Mouse (Mus musculus): ENCODE measurements around the gene Hgd. TPM values are rescaled to one million over a fixed set of nuclear protein-coding genes. Genes with fewer than 3 reads are reported as not detected.
A peak's percentile ranks its signal among the peaks of the same experiment; 100 is the strongest.
"Not testable (repeated sequence)": the region's sequence is repeated elsewhere in the genome, so short reads cannot be mapped to it uniquely, and the experiment has no call there.

Gene Hgd
- total RNA-seq, 4 experiments from 2014 or later, result not detected

- DNase-seq (ENCODE audit: low spot score in 2 of 2), result no peak
These were observed 48.4 kb downstream of the Hgd start for GRCm38 (mm10) chr16:37628336-37628735.

- DNase-seq (ENCODE audit: low spot score in 2 of 2), result no peak
These were observed 49.1 kb downstream of the Hgd start for GRCm38 (mm10) chr16:37629011-37629410.

- DNase-seq (ENCODE audit: low spot score in 2 of 2), result no peak
These were observed 54.6 kb downstream of the Hgd start for GRCm38 (mm10) chr16:37634578-37634977.

GRCm38 (mm10) chr16:37635095-37635494 lies 55.1 kb downstream of the Hgd start:
- no peak for DNase-seq (ENCODE audit: low spot score in 2 of 2)

DNA sequence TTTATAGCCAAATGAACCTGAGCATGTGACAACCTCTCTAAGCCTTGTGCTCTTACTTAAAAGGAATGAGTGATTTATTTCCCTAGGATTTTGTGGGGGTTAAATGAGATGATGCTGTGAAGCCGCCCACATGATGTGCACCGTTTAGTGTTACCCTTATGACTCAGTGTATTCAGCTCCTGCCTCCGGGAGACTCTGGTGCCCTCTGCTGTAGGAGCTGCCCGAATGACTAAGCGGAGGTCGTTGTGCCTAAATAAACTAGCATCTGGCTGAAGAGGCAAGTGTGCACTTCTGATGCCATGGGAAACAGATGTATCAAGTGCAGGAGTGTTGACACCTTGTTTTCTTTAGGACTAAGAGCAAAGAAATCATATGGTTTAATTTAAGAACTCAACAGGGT lies 56.2 kb downstream of the Hgd start:
- peak in 1 of 2 experiments; percentile 76 for DNase-seq (ENCODE audit: low spot score in 2 of 2)

- no peak for DNase-seq (ENCODE audit: low spot score in 2 of 2)
These were observed 57.8 kb downstream of the Hgd start for GRCm38 (mm10) chr16:37637802-37638201.

DNA sequence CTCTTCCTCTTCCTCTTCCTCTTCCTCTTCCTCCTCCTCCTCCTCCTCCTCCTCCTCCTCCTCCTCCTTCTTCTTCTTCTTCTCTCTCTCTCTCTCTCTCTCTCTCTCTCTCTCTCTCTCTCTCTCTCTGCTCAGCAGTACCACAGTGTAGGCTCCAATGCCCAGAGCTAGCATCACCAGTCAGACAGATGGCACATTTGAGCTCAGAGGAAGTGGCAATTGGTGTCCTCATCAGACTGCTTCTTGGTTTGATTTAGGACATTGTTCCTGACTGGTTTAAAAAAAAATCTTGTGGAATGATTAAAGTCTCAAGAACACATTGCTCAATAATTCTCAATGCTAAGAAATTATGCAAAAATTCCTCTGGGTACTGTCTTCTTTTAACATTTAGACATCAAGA lies 60.6 kb downstream of the Hgd start:
- DNase-seq (ENCODE audit: low spot score in 2 of 2), result not testable (repeated sequence)

- no peak for DNase-seq (ENCODE audit: low spot score in 2 of 2)
These were observed 64.5 kb downstream of the Hgd start for GRCm38 (mm10) chr16:37644486-37644885.

GRCm38 (mm10) chr16:37645211-37645610 lies 65.3 kb downstream of the Hgd start:
- no peak for DNase-seq (ENCODE audit: low spot score in 2 of 2)

GRCm38 (mm10) chr16:37645799-37646198 lies 65.8 kb downstream of the Hgd start:
- DNase-seq (ENCODE audit: low spot score in 2 of 2), result no peak

- peak in 1 of 2 experiments; percentile 35 for DNase-seq (ENCODE audit: low spot score in 2 of 2)
These were observed 67.1 kb downstream of the Hgd start for GRCm38 (mm10) chr16:37647067-37647466.

GRCm38 (mm10) chr16:37647936-37648335 lies 68.0 kb downstream of the Hgd start:
- no peak for DNase-seq (ENCODE audit: low spot score in 2 of 2)

DNA sequence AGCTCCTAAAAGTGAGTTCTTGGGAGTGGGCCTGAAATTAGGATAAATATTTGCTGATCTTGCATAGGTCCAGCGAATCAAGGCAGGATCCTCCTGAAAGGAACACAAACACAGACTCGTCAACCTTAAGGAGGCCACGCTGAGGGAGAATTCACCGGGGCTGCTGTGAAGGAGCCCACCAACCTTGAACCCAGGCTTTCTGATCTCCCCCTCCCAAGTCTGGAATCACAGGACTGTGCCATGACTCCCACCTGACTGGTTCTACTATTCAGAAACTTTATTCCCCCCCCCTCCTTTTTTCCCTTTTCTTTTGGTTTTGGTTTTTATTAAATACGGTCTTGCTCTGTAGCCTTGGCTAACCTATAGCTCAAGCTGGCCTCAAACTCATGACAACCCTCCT lies 69.1 kb downstream of the Hgd start:
- no peak for DNase-seq (ENCODE audit: low spot score in 2 of 2)

DNA sequence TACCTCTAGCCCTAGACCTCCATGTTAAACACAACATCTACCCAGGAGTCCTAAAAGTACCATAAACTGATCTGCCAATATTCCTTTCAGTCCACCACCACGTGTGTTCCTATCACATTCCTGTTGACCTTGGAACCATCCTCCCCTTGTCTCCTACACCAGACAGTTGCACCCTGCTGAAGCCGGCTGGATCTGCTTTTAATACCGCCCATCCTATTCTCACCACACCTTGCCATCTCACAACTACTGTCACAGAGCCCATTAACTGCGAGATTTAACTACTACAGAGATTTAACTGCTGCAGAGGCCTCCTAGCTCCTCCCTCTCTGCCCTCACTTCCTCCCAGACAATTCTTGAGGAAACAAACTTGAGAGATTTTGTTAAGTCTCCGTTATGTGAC lies 71.5 kb downstream of the Hgd start:
- no peak for DNase-seq (ENCODE audit: low spot score in 2 of 2)

DNA sequence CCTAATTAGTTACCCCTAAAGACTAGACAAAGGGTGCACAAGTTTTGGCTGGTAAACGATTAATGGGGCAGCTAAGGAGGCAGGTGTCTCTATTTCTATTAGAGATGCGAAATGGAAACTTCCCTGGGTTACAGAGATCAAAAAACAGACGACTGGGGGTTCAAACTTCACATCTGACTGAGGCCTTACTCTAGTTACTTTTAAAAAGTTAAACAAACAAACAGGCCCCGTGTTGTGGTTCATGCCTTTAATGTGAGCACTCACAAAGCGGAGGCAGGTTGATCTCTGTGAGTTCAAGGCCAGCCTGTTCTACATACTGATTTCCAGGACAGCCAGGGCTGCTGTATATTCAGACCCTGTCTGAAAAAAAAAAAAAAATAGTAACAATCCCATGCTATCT lies 72.7 kb downstream of the Hgd start:
- no peak for DNase-seq (ENCODE audit: low spot score in 2 of 2)

- no peak for DNase-seq (ENCODE audit: low spot score in 2 of 2)
These were observed 73.1 kb downstream of the Hgd start for GRCm38 (mm10) chr16:37653058-37653457.

DNA sequence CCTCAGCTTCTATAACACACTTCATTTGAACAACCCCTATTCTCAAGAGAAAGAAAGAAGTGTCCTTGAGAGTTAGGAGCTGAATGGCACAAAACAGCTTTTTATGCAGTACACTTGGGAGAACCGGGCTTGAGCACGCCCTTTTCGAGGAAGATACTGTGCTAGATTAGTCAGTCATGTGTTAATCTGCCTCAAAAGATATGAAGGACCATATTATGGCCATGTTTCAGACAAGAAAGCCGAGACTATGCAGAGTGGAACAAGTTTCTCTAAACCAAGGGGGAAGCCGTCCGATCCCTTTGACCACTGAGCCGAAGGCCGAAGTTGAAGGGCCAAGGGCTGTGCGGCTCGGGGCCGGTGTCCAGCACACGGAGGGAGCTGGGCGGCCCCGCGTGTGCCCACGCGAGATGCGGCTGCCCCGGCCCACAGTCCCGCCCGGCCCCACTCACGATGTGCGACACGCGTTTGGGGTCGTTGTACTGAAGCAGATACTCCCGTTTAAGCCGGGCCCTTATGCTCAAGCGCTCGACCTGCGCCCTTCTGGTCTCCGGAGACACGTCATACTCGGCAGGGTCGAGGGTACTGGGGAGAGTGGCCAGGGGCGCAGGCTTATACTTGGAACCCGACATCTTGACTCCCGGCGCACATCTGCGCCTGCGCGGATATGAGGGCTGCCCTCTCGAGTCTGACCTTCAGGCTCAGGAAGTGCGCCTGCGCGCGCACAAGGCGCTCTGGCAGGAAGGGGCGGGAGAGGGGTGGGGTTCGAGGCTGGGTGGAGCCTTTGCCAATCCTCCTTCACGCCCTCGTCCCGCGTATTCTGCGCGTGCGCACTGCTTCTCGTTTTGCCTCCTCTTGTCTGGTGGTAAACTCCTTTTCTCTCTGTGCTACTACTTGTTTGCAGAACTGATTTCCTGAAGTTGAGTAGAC lies 74.0 kb downstream of the Hgd start, which contains the start of gene Ndufb4:
Gene Ndufb4 (minus strand): TSS at position 723 of the 927 bp plus-strand sequence.
- DNase-seq (ENCODE audit: low spot score in 2 of 2), result peak; percentile 77 to 95

- no peak for DNase-seq (ENCODE audit: low spot score in 2 of 2)
These were observed 75.0 kb downstream of the Hgd start for GRCm38 (mm10) chr16:37654831-37655455.

DNA sequence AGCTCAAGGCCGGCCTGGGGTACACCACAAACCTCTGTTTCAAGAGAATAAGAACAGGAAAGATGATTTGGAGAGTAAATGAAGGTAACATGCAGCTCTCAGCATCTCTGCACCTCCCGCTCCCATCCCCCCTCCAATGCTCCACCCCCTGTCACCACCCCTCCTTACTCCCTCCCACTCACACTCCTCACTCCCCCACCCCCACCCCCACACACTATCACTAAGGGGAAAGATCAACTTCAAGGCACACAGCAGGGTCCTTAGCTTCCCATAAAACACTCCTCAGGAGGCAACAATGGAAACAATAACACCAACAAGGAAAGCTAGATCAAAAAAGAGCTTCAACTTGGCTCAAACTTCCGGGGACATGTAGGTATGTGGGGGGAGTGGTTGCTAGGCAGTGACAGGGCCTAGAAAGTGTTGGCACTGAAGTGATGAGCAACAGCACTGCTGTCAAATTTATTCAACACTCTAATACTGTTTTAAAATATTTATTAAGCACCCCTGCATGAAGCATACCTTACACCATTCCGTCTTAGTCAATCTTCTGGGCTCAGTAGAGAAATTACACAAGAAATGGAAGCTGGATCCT lies 75.9 kb downstream of the Hgd start:
- no peak for DNase-seq (ENCODE audit: low spot score in 2 of 2)

DNA sequence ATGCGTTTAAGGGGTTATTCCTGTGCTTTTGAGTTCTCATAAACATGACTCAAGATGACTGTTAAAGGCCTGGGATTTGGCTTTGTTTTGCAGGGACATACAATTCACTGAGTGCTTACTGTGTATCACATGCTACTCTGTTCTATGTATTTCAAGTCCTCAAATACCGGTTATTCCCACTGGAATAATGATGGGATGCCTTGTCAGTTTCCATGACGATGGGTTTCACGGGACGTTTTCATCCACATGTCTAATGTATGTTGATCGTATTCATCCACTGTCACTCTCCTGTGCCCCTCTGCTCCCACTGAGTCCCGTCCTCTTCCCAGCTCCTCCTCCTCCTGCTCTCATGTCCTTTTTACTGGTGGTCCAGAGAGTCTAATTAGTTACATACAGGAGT lies 76.8 kb downstream of the Hgd start:
- no peak for DNase-seq (ENCODE audit: low spot score in 2 of 2)

DNA sequence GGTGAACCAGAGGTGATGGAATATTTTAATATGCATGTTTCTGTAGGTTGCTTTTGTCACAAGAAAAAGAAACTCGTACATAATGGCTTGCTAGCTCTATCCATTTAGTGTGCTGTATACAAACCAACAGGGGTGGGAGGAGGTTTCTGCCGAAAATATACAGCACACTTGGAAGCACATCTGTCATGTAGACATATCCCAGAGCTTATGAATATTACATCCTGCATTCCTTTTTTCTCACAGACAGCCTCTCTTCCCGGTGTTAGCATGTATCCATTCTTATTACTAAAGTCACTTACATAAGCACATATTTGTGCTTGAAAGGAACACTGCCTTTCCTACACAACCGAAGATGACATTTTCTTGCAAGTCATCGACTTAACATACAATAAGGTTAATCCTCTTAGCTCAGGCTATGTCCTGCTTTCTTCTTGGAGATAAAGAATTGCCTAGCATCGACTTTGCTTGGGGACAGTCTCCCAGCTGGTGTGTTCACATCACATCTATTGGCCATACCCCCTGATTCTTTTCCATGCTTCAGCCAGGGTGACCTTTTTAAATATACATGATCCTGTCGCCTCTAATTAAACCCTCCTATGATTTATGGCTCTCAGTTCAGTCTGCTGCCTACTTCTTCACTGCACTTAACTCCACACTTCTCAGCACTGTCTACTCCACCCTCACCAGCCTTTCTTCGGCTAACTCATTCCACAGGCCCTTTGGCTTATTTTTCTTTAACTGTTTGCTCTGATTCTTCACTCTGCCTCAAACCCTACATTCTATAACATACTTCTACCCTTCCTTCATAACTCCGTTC lies 83.9 kb downstream of the Hgd start:
- no peak for DNase-seq (ENCODE audit: low spot score in 2 of 2)

Measured in left cerebral cortex, adult 8-10 months (tissue).